Mouse (Mus musculus) C2C12 (cell line): ENCODE measurements at regions not wholly inside any gene's neighbourhood (a gene's known extent, or its start where the extent isn't known, plus 50 kb on each side); places are given as distances from the start of the nearest gene placed in this dataset.

ENCODE experiments used
- CEBPB ChIP-seq: IDR thresholded peaks from one replicate; pipeline ENCODE4 v1.6.1; 2011; ENCODE audit warnings: low read depth, mild to moderate bottlenecking, control low read depth, moderate library complexity
- CTCF ChIP-seq: IDR thresholded peaks from one replicate; pipeline ENCODE4 v1.5.1; 2011; ENCODE audit not compliant: control insufficient read depth, insufficient read depth, insufficient read length
- FOSL1 ChIP-seq: IDR thresholded peaks from one replicate; pipeline ENCODE4 v1.8.0; 2011; ENCODE audit warnings: mild to moderate bottlenecking, low read length; ENCODE audit not compliant: poor library complexity, insufficient read depth, severe bottlenecking
- MAX ChIP-seq: IDR thresholded peaks from one replicate; pipeline ENCODE4 v1.6.1; 2011; ENCODE audit warnings: mild to moderate bottlenecking, control low read depth
- MYOG ChIP-seq: IDR thresholded peaks from one replicate; pipeline ENCODE4 v1.6.1; 2011; ENCODE audit not compliant: control insufficient read depth, insufficient read length; ENCODE audit errors: extremely low read depth

DNA sequence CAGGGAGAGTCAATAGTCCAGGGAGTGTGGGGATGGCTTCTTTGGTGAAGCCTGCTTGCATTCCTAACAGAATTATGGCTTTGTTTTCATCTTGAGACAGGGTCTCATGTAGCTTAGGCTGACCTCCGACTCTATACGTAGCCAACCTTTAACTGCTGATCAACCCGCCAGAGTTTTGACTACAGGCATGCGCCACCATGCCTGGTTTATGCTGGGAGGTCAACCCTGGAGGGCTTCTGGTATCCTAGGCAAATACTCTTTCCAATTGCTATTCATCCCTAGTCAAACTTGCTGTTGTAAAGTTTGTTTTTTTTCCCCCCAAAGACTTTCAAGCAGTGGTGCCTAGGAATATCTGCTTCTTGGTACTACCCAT lies 127.3 kb upstream of the Adgrl2 start:
- TF ChIP-seq CTCF (no peak), CEBPB (no peak), FOSL1 (no peak), MYOG (no peak), MAX (no peak)
